Mouse (Mus musculus): ENCODE data around the gene Cpox.
"Not testable (repeated sequence)": the region's sequence is repeated elsewhere in the genome, so short reads cannot be mapped to it uniquely, and the experiment has no call there.

The Cpox gene

GRCm38 (mm10) chr16:58669917-58670630 is at the start of gene Cpox:
Gene Cpox, plus strand, starts transcription at chr16:58670292.
- DNase-seq = peak; percentile 81

DNA sequence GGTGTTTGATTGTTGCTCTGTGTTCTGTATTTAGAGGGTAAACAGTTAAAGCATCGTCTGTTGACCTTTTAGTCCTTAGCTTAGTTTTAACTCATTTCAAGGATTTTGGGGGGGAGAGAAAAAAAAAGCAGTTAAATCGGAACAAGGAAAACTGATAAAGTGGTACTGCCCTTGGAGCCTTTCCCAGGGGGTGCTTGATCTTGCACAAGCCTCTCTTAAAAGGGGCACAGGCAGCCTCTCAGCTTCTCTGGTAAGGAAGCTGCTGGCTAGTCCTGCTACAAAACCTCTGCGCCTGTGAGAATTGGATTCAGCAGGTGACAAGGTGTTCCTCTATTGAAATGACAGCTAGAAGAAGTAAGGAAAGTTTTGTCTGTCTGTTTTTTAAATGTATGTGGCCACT is 47.7 kb upstream of the Cpox start:
- DNase-seq = no peak

- no peak for DNase-seq
Observed at GRCm38 (mm10) chr16:58623114-58623513, 47.0 kb upstream of the Cpox start.

DNA sequence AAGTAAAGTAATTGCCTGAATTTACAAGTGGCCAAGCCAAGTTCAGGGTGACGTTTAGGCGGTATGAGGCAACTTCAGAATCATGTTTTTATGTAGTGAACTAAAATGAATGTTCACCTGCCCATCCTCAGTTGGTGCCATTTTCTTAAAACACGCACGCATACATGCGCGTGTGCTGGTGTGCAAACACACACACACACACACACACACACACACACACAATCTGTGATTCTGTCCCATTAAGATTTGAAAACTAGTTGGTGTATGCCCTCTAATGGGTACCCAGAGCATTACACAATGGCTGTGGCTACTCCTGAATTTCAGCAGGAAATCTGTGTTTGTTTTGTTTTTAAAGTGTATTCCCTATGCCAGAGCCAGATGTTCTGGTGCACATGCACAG is 46.1 kb upstream of the Cpox start:
- peak; percentile 17 for DNase-seq

- DNase-seq = no peak
Observed at GRCm38 (mm10) chr16:58627597-58628335, 42.3 kb upstream of the Cpox start.

DNA sequence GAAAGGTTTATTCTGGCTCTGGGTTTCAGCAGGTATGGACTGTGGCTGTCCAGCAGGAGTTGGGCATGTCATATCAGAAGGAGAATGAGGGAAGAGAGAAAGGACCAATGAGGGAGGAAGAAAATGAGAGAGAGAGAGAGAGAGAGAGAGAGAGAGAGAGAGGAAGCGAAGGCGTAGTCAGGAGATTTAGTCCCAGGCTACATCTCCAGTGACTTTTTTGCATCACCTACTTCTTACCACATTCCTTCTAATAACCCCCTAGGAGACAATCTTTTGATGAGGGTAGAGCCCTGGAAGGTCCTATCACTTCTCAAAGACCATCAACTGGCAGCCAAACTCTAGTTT is 41.8 kb upstream of the Cpox start:
- DNase-seq = no peak

GRCm38 (mm10) chr16:58628968-58629367 is 41.1 kb upstream of the Cpox start:
- no peak for DNase-seq

DNA sequence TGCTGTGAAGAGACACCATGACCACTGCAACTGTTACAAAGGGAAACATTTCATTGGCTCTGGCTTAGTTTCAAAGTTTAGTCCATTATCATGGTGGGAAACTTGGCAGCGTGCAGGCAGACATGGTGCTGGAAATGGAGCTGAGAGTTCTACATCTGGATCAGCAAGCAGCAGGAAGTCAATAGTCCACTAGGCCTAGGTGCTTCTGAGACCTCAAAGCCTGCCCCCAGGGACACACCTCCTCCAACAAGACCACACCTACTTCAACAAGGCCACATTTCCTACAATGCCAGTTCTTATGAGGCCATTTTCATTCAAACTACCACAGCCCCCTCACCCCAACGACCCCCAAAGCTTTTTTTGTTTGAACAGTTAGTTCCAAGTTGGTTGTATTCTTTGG is 40.4 kb upstream of the Cpox start:
- no peak for DNase-seq

DNA sequence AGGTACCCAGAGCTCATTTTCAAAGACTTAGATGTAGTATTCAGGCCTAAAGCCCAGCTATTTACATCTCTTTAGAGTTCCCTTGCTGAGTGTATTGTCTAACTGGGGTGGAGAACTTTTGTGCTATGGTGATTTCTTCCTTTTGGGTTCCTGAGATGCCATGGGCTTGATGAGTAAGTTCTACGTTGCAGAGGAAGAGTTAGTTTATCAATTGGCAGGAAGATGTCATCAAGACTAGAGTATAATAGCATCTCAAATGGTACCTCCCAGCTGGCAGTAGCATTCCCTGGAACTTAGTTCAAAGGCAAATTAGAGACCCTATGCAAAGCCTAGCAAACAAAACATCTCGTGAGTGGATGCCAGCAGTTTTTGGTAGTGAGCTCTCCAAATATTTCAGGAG is 34.2 kb upstream of the Cpox start:
- no peak for DNase-seq

DNA sequence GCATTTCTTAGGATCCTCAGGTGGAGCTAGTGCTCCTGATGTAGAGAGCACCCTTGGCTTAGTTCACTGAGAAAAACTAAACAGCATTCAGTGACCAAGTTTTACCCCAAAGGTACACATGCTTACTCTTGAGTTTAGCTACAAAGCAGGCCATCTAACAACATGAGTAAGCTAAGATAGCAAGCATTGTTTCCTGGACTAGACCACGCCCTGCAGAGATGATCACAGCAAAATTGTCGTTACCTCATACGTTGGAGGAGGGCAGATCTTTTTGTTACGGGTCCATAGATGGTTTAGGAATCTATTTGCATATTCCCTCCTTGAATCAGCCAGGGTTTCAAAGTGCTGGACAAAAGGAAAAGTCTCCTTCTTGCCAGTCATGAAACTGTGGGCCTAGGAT is 32.6 kb upstream of the Cpox start:
- no peak for DNase-seq

DNA sequence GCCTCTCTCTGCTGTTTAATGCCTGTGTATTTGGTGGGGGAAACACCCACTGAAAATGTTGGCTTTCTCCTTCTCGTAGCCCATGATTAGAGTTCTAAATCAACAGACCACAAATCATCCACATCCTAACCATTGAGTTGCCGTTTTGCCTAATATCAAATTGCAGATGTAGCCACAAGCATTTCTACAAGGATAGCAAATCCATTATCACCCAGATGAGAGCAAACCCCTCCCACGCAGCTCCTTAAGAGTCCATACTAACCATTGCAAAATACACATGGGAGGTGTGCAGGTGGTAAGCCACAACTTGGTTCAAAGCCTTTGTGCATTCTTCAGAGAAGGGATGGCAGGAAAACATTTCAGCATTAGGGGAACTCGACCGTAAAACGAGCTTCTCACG is 32.1 kb upstream of the Cpox start:
- DNase-seq = no peak

DNA sequence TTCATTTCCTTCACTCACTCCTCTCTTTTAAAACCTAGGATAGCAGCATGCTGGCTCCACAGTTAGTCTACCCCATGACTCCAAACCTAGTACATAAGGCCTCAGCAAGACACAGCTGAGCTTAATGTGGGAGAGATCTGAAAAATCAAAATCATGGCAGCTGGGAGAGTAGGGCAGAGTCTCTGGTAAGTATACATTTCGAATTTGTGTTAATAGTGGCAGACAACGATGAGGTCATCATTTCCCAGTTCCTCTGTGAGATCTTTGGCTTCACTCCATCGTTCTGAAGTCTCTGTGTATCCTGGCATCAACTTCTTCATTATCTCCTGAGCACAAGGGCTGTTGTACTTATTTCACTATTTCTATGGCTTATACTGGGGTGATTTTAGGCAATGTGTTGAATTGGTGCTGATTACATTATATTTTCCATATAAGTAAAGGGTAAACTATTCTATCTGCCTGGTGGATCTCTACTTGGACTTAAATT is 31.4 kb upstream of the Cpox start, which contains the start of gene E330017A01Rik:
Gene E330017A01Rik (minus strand): TSS at position 51 of the 487 bp plus-strand sequence.
- no peak for DNase-seq

GRCm38 (mm10) chr16:58649979-58650378 is 20.1 kb upstream of the Cpox start:
- no peak for DNase-seq

- DNase-seq = no peak
Observed at GRCm38 (mm10) chr16:58655751-58656150, 14.3 kb upstream of the Cpox start.

- no peak for DNase-seq
Observed at GRCm38 (mm10) chr16:58656526-58656925, 13.6 kb upstream of the Cpox start.

GRCm38 (mm10) chr16:58658668-58659067 is 11.4 kb upstream of the Cpox start:
- DNase-seq = no peak

GRCm38 (mm10) chr16:58661826-58662225 is 8.3 kb upstream of the Cpox start:
- no peak for DNase-seq

DNA sequence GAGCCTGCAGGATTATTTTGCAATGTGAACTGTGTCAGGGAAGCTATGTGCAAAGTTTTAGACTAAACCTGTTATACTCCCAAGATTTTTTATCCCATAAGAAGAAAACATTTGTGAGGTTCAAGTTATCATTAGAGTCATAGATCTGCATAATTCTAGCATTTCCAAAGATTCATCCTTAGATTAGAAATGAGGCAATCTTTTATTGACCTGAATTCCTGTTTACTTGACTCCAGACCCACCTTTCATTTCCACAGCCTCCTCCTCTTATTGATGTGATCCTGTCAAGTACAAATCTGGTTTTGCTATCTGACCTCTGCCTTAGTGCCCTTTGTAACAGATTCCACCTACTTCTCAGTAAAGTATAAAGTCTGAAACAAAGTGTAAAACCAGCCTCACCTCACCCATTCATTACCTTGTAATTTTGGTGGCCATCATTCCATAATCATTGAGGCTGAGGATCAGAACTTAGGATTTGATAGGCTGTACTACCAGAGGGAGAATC is 7.8 kb upstream of the Cpox start:
- DNase-seq = no peak

- no peak for DNase-seq
Observed at GRCm38 (mm10) chr16:58663021-58663420, 7.1 kb upstream of the Cpox start.

GRCm38 (mm10) chr16:58663816-58664215 is 6.3 kb upstream of the Cpox start:
- DNase-seq = no peak

DNA sequence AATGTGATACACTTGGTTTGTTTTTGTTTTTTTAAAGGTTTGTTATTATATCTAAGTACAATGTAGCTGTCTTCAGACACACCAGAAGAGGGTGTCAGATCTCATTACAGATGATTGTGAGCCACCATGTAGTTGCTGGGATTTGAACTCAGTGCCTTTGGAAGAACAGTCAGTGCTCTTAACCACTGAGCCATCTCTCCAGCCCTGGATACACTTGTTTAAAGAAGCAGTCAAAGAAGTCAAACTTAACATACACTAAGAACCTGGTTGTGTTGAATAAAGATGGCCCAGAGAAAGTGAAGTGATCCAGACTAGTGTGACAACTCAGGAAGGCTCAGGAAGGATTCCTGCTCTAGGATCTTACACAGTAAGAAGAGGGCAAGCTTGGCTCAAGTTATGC is 5.0 kb upstream of the Cpox start:
- not testable (repeated sequence) for DNase-seq

GRCm38 (mm10) chr16:58666681-58667080 is 3.4 kb upstream of the Cpox start:
- not testable (repeated sequence) for DNase-seq

DNA sequence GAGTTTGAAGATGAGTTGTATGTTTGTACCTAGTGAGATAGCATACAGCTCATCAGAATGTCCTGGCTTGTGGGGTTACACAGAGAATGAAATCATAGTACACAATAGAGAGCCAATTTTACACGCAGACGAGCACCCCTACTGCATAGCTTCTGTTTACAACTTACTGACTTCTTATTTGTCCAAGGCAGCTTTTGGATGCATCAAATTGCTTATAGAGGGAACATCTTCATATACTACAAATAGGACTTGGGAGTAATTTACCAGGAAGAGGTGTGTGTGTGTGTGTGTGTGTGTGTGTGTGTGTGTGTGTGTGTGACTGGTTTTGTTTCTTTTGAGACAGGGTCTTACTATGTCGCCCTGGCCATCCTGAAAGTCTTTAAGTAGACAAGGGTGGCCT is 1.5 kb upstream of the Cpox start:
- no peak for DNase-seq

- DNase-seq = no peak
Observed at GRCm38 (mm10) chr16:58669264-58669663, 828 bp upstream of the Cpox start.

Measured in thymus, postnatal 14 days (tissue).